Mouse (Mus musculus): ENCODE data around the gene Tcstv1.
"Not testable (repeated sequence)": the region's sequence is repeated elsewhere in the genome, so short reads cannot be mapped to it uniquely, and the experiment has no call there.

Tcstv1 gene
- long read RNA-seq, experiment 1 = 0 reads
- long read RNA-seq, experiment 2 = 0 reads

GRCm38 (mm10) chr13:119894685-119895084, at the start of gene Tcstv1:
TSS of gene Tcstv1 (minus strand) at chr13:119894785.
- intact Hi-C loops (cut with DNase I) = not testable (repeated sequence)

DNA sequence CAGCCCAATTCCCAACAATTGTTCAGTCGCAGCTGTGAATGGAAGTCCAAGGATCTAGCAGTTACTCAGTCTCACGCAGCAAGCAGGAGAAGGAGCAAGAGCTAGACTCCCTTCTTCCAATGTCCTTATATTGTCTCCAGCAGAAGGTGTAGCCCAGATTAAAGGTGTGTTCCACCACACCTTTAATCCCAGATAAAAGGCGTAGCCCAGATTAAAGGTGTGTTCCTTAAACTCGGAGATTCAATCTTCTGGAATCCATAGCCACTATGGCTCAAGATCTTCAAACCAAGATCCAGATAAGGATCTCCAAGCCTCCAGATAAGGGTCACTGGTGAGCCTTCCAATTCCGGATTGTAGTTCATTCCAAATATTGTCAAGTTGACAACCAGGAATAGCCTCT, 34.6 kb upstream of the Tcstv1 start, which contains the start of gene Gm21761:
Gene Gm21761, minus strand, starts transcription at position 101 of the 400 bp plus-strand sequence.
- intact Hi-C loops (cut with DNase I) = not testable (repeated sequence)

DNA sequence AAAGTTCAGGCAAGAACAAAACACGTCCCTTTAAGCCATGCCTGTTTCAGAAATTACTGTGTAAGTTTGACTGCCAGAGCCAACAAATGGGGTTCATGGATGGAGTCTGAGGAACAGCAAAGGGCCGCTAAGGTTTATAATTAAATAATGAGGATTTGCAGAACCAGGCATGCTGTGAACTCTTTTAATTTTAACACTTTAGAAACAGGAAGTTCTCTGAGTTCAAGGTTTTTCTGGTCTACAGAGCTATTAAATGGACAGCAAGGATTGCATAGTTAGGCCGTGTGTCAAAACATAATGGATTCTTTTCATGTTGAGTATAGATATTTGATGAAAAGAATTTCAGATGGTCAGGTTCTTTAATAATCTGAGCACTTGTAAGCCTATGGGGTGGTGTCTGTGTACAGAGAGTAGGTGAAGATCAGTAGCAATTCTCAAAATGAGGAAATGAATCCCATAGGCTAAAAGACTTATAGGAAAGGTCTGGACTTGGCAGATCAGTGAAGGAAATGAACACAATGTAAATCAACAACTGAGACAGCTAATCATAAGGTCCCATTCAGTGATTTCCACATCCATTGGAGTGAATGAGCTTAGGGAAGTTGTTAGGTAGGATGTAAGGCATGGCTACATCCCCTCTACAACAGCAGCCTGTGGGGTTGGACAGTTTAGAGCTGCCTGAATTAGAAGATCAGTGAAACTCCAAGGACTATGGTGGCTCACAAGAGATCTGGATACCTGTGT, 30.2 kb upstream of the Tcstv1 start:
- intact Hi-C loops (cut with DNase I) = not testable (repeated sequence)

DNA sequence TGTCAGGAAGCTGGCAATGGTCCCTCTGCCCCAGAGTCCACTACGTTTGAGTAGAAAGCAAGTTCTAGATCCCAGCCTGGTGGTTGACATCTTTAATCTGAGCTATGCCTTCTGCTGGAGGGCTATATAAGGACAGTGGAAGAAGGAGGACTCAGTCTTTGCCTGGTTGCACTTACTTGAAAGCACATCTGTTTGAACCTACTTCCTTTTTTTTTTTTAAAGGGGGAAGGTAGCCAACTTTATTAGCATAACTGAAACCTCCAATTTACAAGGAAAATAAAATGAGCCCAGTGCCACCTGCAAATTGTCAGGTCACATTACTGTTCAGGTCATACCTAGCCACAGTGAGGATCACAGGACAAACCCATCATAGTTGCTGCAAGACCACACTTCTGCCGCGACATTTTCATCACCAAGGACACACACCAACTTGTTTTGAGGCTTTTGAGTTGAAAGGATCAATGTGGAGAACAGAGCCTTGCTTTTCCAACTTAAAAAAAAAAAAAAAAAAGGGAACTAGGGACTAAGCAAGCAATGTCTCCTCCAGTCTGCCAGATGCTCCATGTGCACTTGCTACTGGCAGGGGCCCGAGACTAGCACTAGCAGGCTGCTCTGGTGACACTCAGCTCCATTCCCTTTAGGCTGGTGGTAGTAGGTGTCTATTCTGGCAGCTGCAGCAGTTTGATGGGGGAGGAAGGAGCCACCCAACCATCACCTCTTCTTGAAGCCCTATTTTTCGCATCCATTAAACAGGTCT, 22.6 kb upstream of the Tcstv1 start:
- intact Hi-C loops (cut with DNase I) = not testable (repeated sequence)

DNA sequence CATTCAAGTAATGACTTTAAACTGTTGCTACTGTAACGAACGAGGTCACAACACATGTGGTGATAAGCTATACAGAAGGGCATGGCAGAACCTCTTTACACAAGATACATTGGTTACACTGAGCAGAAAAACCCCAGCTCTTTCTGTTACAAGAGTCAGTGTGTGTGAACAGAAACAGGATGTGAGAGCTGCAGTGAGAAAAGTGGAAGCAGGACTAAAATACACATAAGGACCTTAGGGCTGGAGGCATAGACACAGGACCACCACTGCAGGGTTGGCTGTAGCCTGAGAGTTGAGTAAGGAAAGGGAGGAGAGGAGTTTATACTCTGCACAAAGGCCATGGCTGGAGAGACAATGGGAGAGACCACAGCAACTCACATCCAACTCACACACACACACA, 21.9 kb upstream of the Tcstv1 start:
- intact Hi-C loops (cut with DNase I) = not testable (repeated sequence)

- intact Hi-C loops (cut with DNase I) = not testable (repeated sequence)
These were observed 4.0 kb upstream of the Tcstv1 start for GRCm38 (mm10) chr13:119898549-119898948.

GRCm38 (mm10) chr13:119886896-119887295, 7.7 kb downstream of the Tcstv1 start:
- intact Hi-C loops (cut with DNase I) = not testable (repeated sequence)

DNA sequence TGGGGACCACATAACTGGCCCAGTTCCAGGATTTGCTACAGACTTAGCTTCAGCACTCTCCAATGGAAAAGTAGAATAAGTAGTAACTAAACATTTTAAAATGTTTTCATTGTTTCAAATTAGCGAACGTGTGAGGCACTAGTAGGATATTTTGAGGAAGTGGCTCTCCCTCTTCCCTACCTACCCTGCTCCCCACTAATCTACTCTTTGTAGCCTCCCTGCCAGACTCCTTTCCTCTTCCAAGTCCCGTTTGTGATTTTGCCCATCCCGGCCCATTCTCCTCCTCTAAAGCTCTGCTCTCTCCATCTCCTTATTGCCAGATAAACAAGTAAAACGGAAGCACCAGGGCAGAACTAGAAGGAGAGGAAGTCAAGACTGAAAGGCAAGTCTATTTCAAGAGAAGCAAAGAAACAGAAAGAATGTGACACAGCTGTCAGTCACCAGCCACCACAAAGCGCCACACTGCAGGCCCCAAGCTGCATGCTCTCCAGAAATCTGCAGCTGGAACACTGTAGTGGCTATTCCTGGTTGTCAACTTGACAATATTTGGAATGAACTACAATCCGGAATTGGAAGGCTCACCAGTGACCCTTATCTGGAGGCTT, 30.1 kb downstream of the Tcstv1 start:
- intact Hi-C loops (cut with DNase I) = not testable (repeated sequence)

GRCm38 (mm10) chr13:119862399-119862798, 32.2 kb downstream of the Tcstv1 start:
- intact Hi-C loops (cut with DNase I) = not testable (repeated sequence)

Data from adrenal gland (tissue).